Mouse (Mus musculus) B cell, adult 62 days (primary cell): ENCODE measurements around the gene Spast. TPM values are rescaled to one million over a fixed set of nuclear protein-coding genes. Genes with fewer than 3 reads are reported as not detected.

Experiments
- total RNA-seq: library from RNA; stranded (reverse); gene quantifications from 4 replicates; pipeline ENCODE4 v1.2.4, GENCODE M21; 2023

Spast gene
- 28.6 to 31.5 TPM (median 29.2 TPM) in 4 replicates for total RNA-seq

GRCm38 (mm10) chr17:74338937-74339804 lies at the start of gene Spast:
Gene Spast (plus strand): TSS chr17:74338987.

GRCm38 (mm10) chr17:74295026-74295970 lies 43.5 kb upstream of the Spast start, which contains the start of gene Memo1:
Gene Memo1 (minus strand): TSS chr17:74295521.

GRCm38 (mm10) chr17:74323844-74324243 lies 14.9 kb upstream of the Spast start, which contains the start of gene Dpy30:
Gene Dpy30 (minus strand): TSS chr17:74323944.

GRCm38 (mm10) chr17:74395383-74396065 lies 56.7 kb downstream of the Spast start, which contains the start of gene Slc30a6:
Gene Slc30a6 (plus strand): TSS chr17:74395608.

Other genes starting within 250 kb of the Spast start
- 31.8 to 38.7 TPM (median 34.2 TPM) in 4 replicates for gene Memo1, start 43.5 kb upstream of the Spast start, total RNA-seq
- 43.0 to 52.6 TPM (median 45.7 TPM) in 4 replicates for gene Dpy30, start 15.0 kb upstream of the Spast start, total RNA-seq
- gene Slc30a6, start 56.6 kb downstream of the Spast start, total RNA-seq: 12.3 to 16.7 TPM (median 13.3 TPM) in 4 replicates
- 19.0 to 22.1 TPM (median 19.5 TPM) in 4 replicates for gene Nlrc4, start 120.2 kb downstream of the Spast start, total RNA-seq
- 63.3 to 84.8 TPM (median 73.5 TPM) in 4 replicates for gene Yipf4, start 150.5 kb downstream of the Spast start, total RNA-seq
- 222 to 226 TPM (median 226 TPM) in 4 replicates for gene Birc6, start 189.3 kb downstream of the Spast start, total RNA-seq